Mouse (Mus musculus) G1E (cell line): ENCODE results near the gene Shoc2. TPM values are rescaled to one million over a fixed set of nuclear protein-coding genes. Genes with fewer than 3 reads are reported as not detected.
A peak's percentile ranks its signal among the peaks of the same experiment; 100 is the strongest.

Experiments
- ATAC-seq: 2 replicates; pipeline ENCODE4 v1.8.0; 2016; ENCODE audit warnings: mild to moderate bottlenecking; ENCODE audit not compliant: insufficient number of reproducible peaks, poor library complexity, low FRiP score, severe bottlenecking; ENCODE audit errors: extremely low read depth
- DNase-seq: peaks from one replicate; pipeline ENCODE4 v3.0.0; 2012; ENCODE audit warnings: low spot score
- H3K27me3 ChIP-seq: 2 replicates; pipeline ENCODE4 v1.6.1; 2012; ENCODE audit warnings: mild to moderate bottlenecking, low read length, inconsistent platforms; ENCODE audit not compliant: insufficient read depth
- H3K36me3 ChIP-seq: replicated peaks from 2 replicates; pipeline ENCODE3; 2012; ENCODE audit warnings: mild to moderate bottlenecking, inconsistent platforms
- H3K4me1 ChIP-seq: 2 replicates; pipeline ENCODE4 v1.6.1; 2012; ENCODE audit warnings: low read depth, low read length, inconsistent platforms, mixed read lengths; ENCODE audit not compliant: insufficient read depth
- H3K4me3 ChIP-seq: 2 replicates; pipeline ENCODE4 v1.5.1; 2012; ENCODE audit warnings: low read depth, mild to moderate bottlenecking, inconsistent platforms, low read length, moderate library complexity, mixed read lengths
- H3K9me3 ChIP-seq: replicated peaks from 2 replicates; pipeline ENCODE4 v1.6.1; 2012; ENCODE audit warnings: inconsistent platforms
- CTCF ChIP-seq: IDR thresholded peaks from 2 replicates; pipeline ENCODE4 v1.5.1; 2012; ENCODE audit warnings: low read depth, low read length, inconsistent platforms, mixed read lengths
- GATA1 ChIP-seq: IDR thresholded peaks from 2 replicates; pipeline ENCODE4 v1.6.1; 2012; ENCODE audit warnings: borderline replicate concordance, low read length, inconsistent platforms, mixed read lengths
- GATA2 ChIP-seq: IDR thresholded peaks from 2 replicates; pipeline ENCODE4 v1.6.1; 2012; ENCODE audit warnings: low read depth, low read length, inconsistent platforms, borderline replicate concordance
- POLR2AphosphoS5 ChIP-seq: IDR thresholded peaks from 2 replicates; pipeline ENCODE4 v1.6.1; 2012; ENCODE audit warnings: low read depth, low read length, inconsistent platforms; ENCODE audit not compliant: insufficient replicate concordance
- TAL1 ChIP-seq: conservative IDR thresholded peaks from 2 replicates; pipeline ENCODE4 v1.6.1; 2012; ENCODE audit warnings: low read depth, low read length, inconsistent platforms, mixed read lengths
- polyA plus RNA-seq: library from polyadenylated mRNA; stranded (reverse); fragments of >175 nt; gene quantifications from 2 replicates; pipeline ENCODE4 v1.2.3, GENCODE M21; 2012
- total RNA-seq, 2 experiments: library from RNA; stranded (forward) in 1 of 2; stranded (reverse) in 1 of 2; fragments of 200-1000 nt in 1 of 2; fragments of >200 nt in 1 of 2; fragmentation: Nextera tagmentation in 1 of 2; gene quantifications; 2 replicates each; pipeline ENCODE4 v1.2.3; 2014 to 2017

The Shoc2 gene
- total and polyA plus RNA-seq, 3 experiments, result 4.3 to 127 (median 124) TPM

- no peaks in the 10 kb centered on the region for H3K27me3 ChIP-seq
- DNase-seq (no peak), ATAC-seq (no peak)
- TF ChIP-seq POLR2AphosphoS5 (no peak), GATA2 (no peak), TAL1 (no peak), CTCF (no peak)
- H3K9me3 ChIP-seq, result no peaks in the 10 kb centered on the region
- H3K36me3 ChIP-seq, result no peaks in the 10 kb centered on the region
- H3K4me3 ChIP-seq, result no peak overlapping the region
- peaks cover 35% of the 10 kb centered on the region for H3K4me1 ChIP-seq
Measured at GRCm38 (mm10) chr19:53899941-53900610, 44.0 kb upstream of the Shoc2 start.

- H3K4me3 ChIP-seq, result peak overlapping the region; percentile 98; the same call in 1 of the 2 replicates
- peaks cover 6% of the 10 kb centered on the region for H3K36me3 ChIP-seq
- no peaks in the 10 kb centered on the region for H3K27me3 ChIP-seq
- H3K9me3 ChIP-seq, result no peaks in the 10 kb centered on the region
- H3K4me1 ChIP-seq, result peaks cover 48% of the 10 kb centered on the region
- ATAC-seq (no peak), DNase-seq (no peak)
- TF ChIP-seq POLR2AphosphoS5 (no peak), GATA1 (no peak), TAL1 (no peak), CTCF (no peak), GATA2 (no peak)
Measured at GRCm38 (mm10) chr19:53901931-53902738, 42.0 kb upstream of the Shoc2 start.

GRCm38 (mm10) chr19:53902739-53903487, 41.2 kb upstream of the Shoc2 start:
- DNase-seq (peak; percentile 97), ATAC-seq (peak; percentile 90)
- Histone ChIP-seq H3K9me3 (no peaks in the 10 kb centered on the region), H3K4me1 (peaks cover 53% of the 10 kb centered on the region), H3K36me3 (peaks cover 10% of the 10 kb centered on the region), H3K27me3 (no peaks in the 10 kb centered on the region), H3K4me3 (peak overlapping the region; percentile 98)
- no peak for TF ChIP-seq TAL1
- TF ChIP-seq CTCF, result no peak
- TF ChIP-seq GATA2, result no peak
- no peak for TF ChIP-seq GATA1
- TF ChIP-seq POLR2AphosphoS5, result no peak

GRCm38 (mm10) chr19:53903507-53904321, 40.4 kb upstream of the Shoc2 start:
- H3K4me3 ChIP-seq, result peak overlapping the region; percentile 98
- H3K27me3 ChIP-seq, result no peaks in the 10 kb centered on the region
- DNase-seq, result no peak
- H3K4me1 ChIP-seq, result peaks cover 52% of the 10 kb centered on the region
- ATAC-seq, result no peak
- TF ChIP-seq GATA2 (no peak), CTCF (no peak), TAL1 (no peak)
- no peaks in the 10 kb centered on the region for H3K9me3 ChIP-seq
- H3K36me3 ChIP-seq, result peaks cover 17% of the 10 kb centered on the region

- Histone ChIP-seq H3K9me3 (no peaks in the 10 kb centered on the region), H3K36me3 (peaks cover 26% of the 10 kb centered on the region), H3K27me3 (no peaks in the 10 kb centered on the region), H3K4me3 (peak overlapping the region; percentile 98), H3K4me1 (peaks cover 47% of the 10 kb centered on the region)
- TF ChIP-seq GATA2 (no peak), TAL1 (no peak), CTCF (no peak), POLR2AphosphoS5 (no peak), GATA1 (no peak)
- DNase-seq, result no peak
- ATAC-seq, result no peak
Measured at GRCm38 (mm10) chr19:53904833-53905480, 39.1 kb upstream of the Shoc2 start.
